21 mouse cellular contexts compared by ENCODE assay signal in genomic region chr7:118769655-118770054, GRCm38 (mm10).
"Had no signal": no experiment of that assay in that cellular context is flagged by ENCODE, and none has a peak within 500 bp of the region (broad histone marks: within the 10 kb centered on the region; RNA-seq: fewer than 3 reads in every experiment).

No protein-coding gene starts in this region.

- H3K27me3 ChIP-seq: liver, embryonic 13.5 days; megakaryocyte, embryonic 14.5 days; midbrain, embryonic 15.5 days; neural tube, embryonic 13.5 days; stomach, embryonic 15.5 days had no signal

- H3K9ac ChIP-seq: liver, embryonic 13.5 days; midbrain, embryonic 15.5 days; neural tube, embryonic 13.5 days; stomach, embryonic 15.5 days had no signal

- H3K4me2 ChIP-seq: liver, embryonic 13.5 days; midbrain, embryonic 11.5 days; midbrain, embryonic 15.5 days; neural tube, embryonic 13.5 days; stomach, embryonic 15.5 days had no signal

- DNase-seq: kidney, adult 18-20 months; kidney, adult 9 months; kidney, postnatal 14 days; kidney, postnatal 4 days; layer of hippocampus, adult 9-11 months; layer of hippocampus, postnatal 36 days; liver, embryonic 13.5 days; lung, adult 18-20 months; retina, postnatal 1 day; right cerebral cortex, postnatal 25 days; spleen, adult 18-20 months; thymus, postnatal 25 days had no signal

- H3K9me3 ChIP-seq: liver, embryonic 13.5 days; megakaryocyte, embryonic 14.5 days; midbrain, embryonic 15.5 days; neural tube, embryonic 13.5 days; stomach, embryonic 15.5 days had no signal

- H3K4me1 ChIP-seq: midbrain, embryonic 15.5 days; stomach, embryonic 15.5 days had no signal

- H3K27ac ChIP-seq: left cerebral cortex, adult 2 months; liver, embryonic 13.5 days; macrophage; midbrain, embryonic 15.5 days; neural tube, embryonic 13.5 days; stomach, embryonic 15.5 days had no signal

- ATAC-seq: intestine, embryonic 16.5 days; midbrain, embryonic 15.5 days had no signal

- H3K4me3 ChIP-seq: left cerebral cortex, adult 2 months; liver, embryonic 13.5 days; megakaryocyte, embryonic 14.5 days; midbrain, embryonic 15.5 days; myocyte; neural tube, embryonic 13.5 days; stomach, embryonic 15.5 days had no signal
